Mouse (Mus musculus): ENCODE results near the gene Ylpm1. TPM values are rescaled to one million over a fixed set of nuclear protein-coding genes. Genes with fewer than 3 reads are reported as not detected.

Ylpm1 gene
- polyA plus RNA-seq, 1 experiment from 2014 or later, result 43.8 TPM

GRCm38 (mm10) chr12:85084257-85084656, 88.1 kb downstream of the Ylpm1 start:
- WGBS (ENCODE audit: missing documents), result 78% methylated on average over 2 of the region's 2 CpGs
- no peak overlapping the region for H3K27ac ChIP-seq
- H3K4me3 ChIP-seq (ENCODE audit: inconsistent target), result no peak overlapping the region
- no peaks in the 10 kb centered on the region for H3K79me2 ChIP-seq (ENCODE audit: inconsistent target)
- H3K36me3 ChIP-seq (ENCODE audit: inconsistent target), result no peaks in the 10 kb centered on the region

GRCm38 (mm10) chr12:85084941-85085340, 88.8 kb downstream of the Ylpm1 start:
- Histone ChIP-seq H3K4me3 (ENCODE audit: inconsistent target) (no peak overlapping the region), H3K27ac (no peak overlapping the region), H3K36me3 (ENCODE audit: inconsistent target) (no peaks in the 10 kb centered on the region), H3K79me2 (ENCODE audit: inconsistent target) (no peaks in the 10 kb centered on the region)
- 88% methylated on average over 4 of the region's 4 CpGs for WGBS (ENCODE audit: missing documents)

DNA sequence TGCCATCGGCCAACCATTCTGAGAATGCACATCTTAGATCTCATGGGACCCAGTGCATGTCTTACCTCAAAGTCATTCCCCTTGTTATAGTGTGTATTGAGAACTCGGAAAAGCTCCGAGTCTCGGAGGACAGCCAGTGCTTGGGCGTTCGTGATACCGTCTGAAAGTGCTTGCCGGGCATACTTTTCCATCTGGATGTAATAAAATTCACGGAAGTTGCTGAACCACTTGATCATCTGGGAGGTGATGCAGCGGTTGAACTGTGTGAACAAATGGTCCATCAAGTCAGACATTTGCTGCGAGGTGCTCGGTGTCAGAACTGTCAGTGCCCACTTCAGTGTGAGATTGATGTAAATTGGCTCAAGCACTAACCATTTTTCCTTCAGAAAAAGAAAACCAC, 91.7 kb downstream of the Ylpm1 start:
- no peak overlapping the region for H3K27ac ChIP-seq
- H3K36me3 ChIP-seq (ENCODE audit: inconsistent target), result no peaks in the 10 kb centered on the region
- WGBS (ENCODE audit: missing documents), result 92% methylated on average over 11 of the region's 12 CpGs
- H3K4me3 ChIP-seq (ENCODE audit: inconsistent target), result no peak overlapping the region
- no peaks in the 10 kb centered on the region for H3K79me2 ChIP-seq (ENCODE audit: inconsistent target)

GRCm38 (mm10) chr12:85091190-85091589, 95.1 kb downstream of the Ylpm1 start:
- Histone ChIP-seq H3K4me3 (ENCODE audit: inconsistent target) (no peak overlapping the region), H3K27ac (no peak overlapping the region), H3K36me3 (ENCODE audit: inconsistent target) (no peaks in the 10 kb centered on the region), H3K79me2 (ENCODE audit: inconsistent target) (no peaks in the 10 kb centered on the region)
- WGBS (ENCODE audit: missing documents), result 93% methylated on average over 3 of the region's 3 CpGs

DNA sequence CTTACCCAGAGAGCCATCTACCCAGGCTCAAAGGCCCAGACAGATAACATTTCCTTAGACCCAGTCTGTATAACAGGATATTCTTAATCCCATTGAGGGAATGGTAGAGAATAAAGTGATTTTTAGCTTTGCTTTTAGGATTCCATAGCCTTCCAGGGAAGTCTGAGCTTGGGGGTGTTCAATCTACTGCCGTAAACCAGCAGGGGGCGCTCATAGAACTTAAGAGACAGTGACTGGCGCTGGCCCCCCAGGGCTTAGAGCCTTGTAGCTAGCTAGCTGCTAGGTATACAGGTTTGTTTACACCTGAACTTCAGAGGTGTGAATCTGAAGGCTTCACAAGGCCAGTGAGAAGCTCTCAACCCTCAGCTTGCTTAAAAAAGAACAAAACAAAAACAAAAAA, 96.1 kb downstream of the Ylpm1 start:
- H3K36me3 ChIP-seq (ENCODE audit: inconsistent target), result no peaks in the 10 kb centered on the region
- 8% methylated on average over 3 of the region's 3 CpGs for WGBS (ENCODE audit: missing documents)
- H3K79me2 ChIP-seq (ENCODE audit: inconsistent target), result no peaks in the 10 kb centered on the region
- no peak overlapping the region for H3K4me3 ChIP-seq (ENCODE audit: inconsistent target)
- no peak overlapping the region for H3K27ac ChIP-seq

- H3K4me3 ChIP-seq (ENCODE audit: inconsistent target), result no peak overlapping the region
These were observed 97.9 kb downstream of the Ylpm1 start for GRCm38 (mm10) chr12:85094010-85094409.

GRCm38 (mm10) chr12:85094706-85095105, 98.6 kb downstream of the Ylpm1 start:
- WGBS (ENCODE audit: missing documents), result 87% methylated on average over 8 of the region's 10 CpGs
- Histone ChIP-seq H3K36me3 (ENCODE audit: inconsistent target) (no peaks in the 10 kb centered on the region), H3K27ac (no peak overlapping the region), H3K4me3 (ENCODE audit: inconsistent target) (no peak overlapping the region), H3K79me2 (ENCODE audit: inconsistent target) (no peaks in the 10 kb centered on the region)

More at GRCm38 (mm10) chr12:85094010-85094409, 97.9 kb downstream of the Ylpm1 start:
- H3K36me3 ChIP-seq (ENCODE audit: inconsistent target), result no peaks in the 10 kb centered on the region
- no peaks in the 10 kb centered on the region for H3K79me2 ChIP-seq (ENCODE audit: inconsistent target)
- no peak overlapping the region for H3K27ac ChIP-seq
- 22% methylated on average over 14 of the region's 14 CpGs for WGBS (ENCODE audit: missing documents)

- Histone ChIP-seq H3K79me2 (ENCODE audit: inconsistent target) (no peaks in the 10 kb centered on the region), H3K4me3 (ENCODE audit: inconsistent target) (no peak overlapping the region), H3K36me3 (ENCODE audit: inconsistent target) (no peaks in the 10 kb centered on the region), H3K27ac (no peak overlapping the region)
- 96% methylated on average over 11 of the region's 11 CpGs for WGBS (ENCODE audit: missing documents)
These were observed 99.0 kb downstream of the Ylpm1 start for GRCm38 (mm10) chr12:85095146-85095545.

DNA sequence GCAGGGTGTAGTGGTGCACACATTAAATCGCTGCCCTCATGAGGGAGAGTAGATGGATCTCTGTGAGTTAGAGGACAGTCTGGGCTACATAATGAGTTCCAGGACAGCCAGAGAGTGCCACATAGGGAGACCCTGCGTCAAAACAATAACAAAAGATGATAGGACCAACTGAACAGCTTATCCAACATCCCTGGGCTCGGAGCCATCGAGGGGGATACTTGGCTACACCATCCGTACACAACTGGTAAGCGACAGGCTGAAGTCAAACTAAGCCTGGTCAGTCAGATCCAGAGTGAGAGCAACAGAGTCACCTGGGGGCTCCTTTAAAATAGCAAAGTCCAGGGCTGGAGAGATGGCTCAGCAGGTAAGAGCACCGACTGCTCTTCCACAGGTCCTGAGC, 99.7 kb downstream of the Ylpm1 start:
- Histone ChIP-seq H3K79me2 (ENCODE audit: inconsistent target) (no peaks in the 10 kb centered on the region), H3K36me3 (ENCODE audit: inconsistent target) (no peaks in the 10 kb centered on the region), H3K4me3 (ENCODE audit: inconsistent target) (no peak overlapping the region), H3K27ac (no peak overlapping the region)
- WGBS (ENCODE audit: missing documents), result 94% methylated on average over 7 of the region's 7 CpGs

- no peak overlapping the region for H3K27ac ChIP-seq
- H3K79me2 ChIP-seq (ENCODE audit: inconsistent target), result no peaks in the 10 kb centered on the region
- 94% methylated on average over 13 of the region's 14 CpGs for WGBS (ENCODE audit: missing documents)
- H3K36me3 ChIP-seq (ENCODE audit: inconsistent target), result no peaks in the 10 kb centered on the region
- no peak overlapping the region for H3K4me3 ChIP-seq (ENCODE audit: inconsistent target)
These were observed 104.9 kb downstream of the Ylpm1 start for GRCm38 (mm10) chr12:85101001-85101400.

DNA sequence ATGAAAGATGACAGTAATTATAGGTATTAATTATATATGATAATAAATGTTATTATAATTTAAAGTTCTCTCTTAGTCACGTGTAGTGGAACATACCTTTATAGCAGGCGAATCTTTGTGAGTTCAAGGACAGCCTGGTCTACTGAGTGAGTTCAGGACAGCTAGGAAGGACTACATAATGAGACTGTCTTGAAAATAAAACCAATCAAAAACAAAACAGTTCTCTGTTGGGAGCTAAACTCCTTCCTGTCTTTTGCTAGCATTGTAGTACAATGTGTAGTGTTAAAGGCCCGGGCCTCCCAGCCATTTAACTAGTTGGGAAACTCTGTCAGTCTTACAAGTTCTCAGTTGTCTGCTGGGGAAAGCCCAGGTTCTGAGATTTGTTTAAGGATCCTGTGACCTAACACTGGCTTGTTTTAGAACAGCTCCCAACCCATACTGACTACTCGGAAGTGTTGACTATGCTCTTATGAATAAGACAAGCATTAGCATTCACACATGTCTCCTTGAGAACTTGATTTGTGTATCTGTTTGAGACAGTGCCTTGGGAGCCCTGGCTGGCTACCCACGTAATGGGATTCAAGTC, 105.5 kb downstream of the Ylpm1 start:
- Histone ChIP-seq H3K4me3 (ENCODE audit: inconsistent target) (no peak overlapping the region), H3K27ac (no peak overlapping the region), H3K79me2 (ENCODE audit: inconsistent target) (no peaks in the 10 kb centered on the region), H3K36me3 (ENCODE audit: inconsistent target) (no peaks in the 10 kb centered on the region)
- 95% methylated on average over 4 of the region's 5 CpGs for WGBS (ENCODE audit: missing documents)

GRCm38 (mm10) chr12:85103096-85103495, 107.0 kb downstream of the Ylpm1 start:
- H3K4me3 ChIP-seq (ENCODE audit: inconsistent target), result no peak overlapping the region
- no peaks in the 10 kb centered on the region for H3K79me2 ChIP-seq (ENCODE audit: inconsistent target)
- 90% methylated on average over 8 of the region's 8 CpGs for WGBS (ENCODE audit: missing documents)
- no peaks in the 10 kb centered on the region for H3K36me3 ChIP-seq (ENCODE audit: inconsistent target)
- no peak overlapping the region for H3K27ac ChIP-seq

- 95% methylated on average over 8 of the region's 8 CpGs for WGBS (ENCODE audit: missing documents)
- Histone ChIP-seq H3K4me3 (ENCODE audit: inconsistent target) (no peak overlapping the region), H3K79me2 (ENCODE audit: inconsistent target) (no peaks in the 10 kb centered on the region), H3K27ac (no peak overlapping the region), H3K36me3 (ENCODE audit: inconsistent target) (no peaks in the 10 kb centered on the region)
These were observed 108.7 kb downstream of the Ylpm1 start for GRCm38 (mm10) chr12:85104789-85105188.

DNA sequence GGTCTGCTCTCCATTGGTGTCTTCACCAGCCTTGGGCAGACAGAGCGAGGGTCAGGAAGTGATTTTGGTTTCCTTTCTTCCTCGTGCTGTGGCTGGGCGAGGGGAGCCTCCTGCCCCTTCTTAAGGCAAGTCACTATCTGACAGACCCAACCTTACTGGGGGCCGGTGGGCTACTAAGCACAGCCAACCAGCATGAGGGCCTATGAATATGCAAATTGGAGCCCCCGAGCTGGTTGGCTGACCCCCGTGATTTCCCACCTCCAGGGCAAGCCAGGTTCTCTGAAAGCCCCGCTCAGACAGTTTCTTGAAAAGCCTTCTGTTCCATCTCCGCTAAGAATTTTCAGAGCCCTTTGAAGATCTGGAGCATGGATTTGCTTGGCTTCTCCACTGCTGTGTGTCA, 110.2 kb downstream of the Ylpm1 start:
- H3K4me3 ChIP-seq (ENCODE audit: inconsistent target), result no peak overlapping the region
- peaks cover 3% of the 10 kb centered on the region for H3K79me2 ChIP-seq (ENCODE audit: inconsistent target)
- H3K27ac ChIP-seq, result no peak overlapping the region
- H3K36me3 ChIP-seq (ENCODE audit: inconsistent target), result no peaks in the 10 kb centered on the region
- 43% methylated on average over 8 of the region's 8 CpGs for WGBS (ENCODE audit: missing documents)

DNA sequence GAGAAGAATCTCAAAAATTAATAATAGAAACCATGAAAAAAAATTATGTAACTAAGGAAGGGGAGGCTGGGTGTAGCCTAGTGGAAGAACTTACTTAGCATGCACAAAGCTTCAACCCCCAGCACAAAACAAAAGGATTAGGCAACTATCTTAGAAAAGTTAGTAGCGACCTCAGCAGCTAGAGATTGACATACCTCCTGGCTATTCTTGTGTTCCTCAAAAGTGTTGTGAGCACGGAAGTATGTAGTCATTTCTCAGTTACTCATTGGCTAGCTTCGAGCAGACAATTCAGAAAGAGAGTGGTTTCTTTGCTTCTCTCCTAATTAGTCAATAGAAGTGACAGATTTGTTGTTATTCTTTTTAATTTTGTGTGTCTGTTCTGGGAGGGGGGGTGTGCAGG, 112.5 kb downstream of the Ylpm1 start:
- Histone ChIP-seq H3K4me3 (ENCODE audit: inconsistent target) (no peak overlapping the region), H3K79me2 (ENCODE audit: inconsistent target) (peaks cover 26% of the 10 kb centered on the region), H3K27ac (peak overlapping the region; percentile 40), H3K36me3 (ENCODE audit: inconsistent target) (no peaks in the 10 kb centered on the region)
- 20% methylated on average over 3 of the region's 3 CpGs for WGBS (ENCODE audit: missing documents)

DNA sequence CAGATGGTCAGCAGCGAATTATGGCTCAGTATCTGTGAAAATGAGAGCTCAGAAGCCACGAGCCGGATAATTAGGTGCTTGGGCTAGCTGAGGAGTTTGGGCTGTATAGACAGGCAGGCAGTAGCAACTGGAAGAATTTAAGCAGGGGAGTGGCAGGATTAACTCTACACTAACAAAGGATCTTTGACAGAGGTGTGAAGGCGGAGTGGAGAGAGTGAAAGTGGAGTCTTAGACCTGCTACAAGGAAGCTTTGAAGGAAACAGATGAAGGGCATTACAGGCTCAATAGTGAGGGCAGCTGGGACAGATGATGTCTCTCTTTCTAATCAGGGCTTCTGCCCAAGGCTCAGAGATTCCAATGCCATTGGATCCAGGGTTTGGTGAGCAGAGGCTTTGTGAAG, 113.3 kb downstream of the Ylpm1 start:
- Histone ChIP-seq H3K4me3 (ENCODE audit: inconsistent target) (no peak overlapping the region), H3K27ac (peak overlapping the region; percentile 40), H3K79me2 (ENCODE audit: inconsistent target) (peaks cover 34% of the 10 kb centered on the region), H3K36me3 (ENCODE audit: inconsistent target) (no peaks in the 10 kb centered on the region)
- 98% methylated on average over 4 of the region's 4 CpGs for WGBS (ENCODE audit: missing documents)
